Mouse (Mus musculus): ENCODE measurements around the gene Mrtfa. TPM values are rescaled to one million over a fixed set of nuclear protein-coding genes. Genes with fewer than 3 reads are reported as not detected.

Mrtfa gene
- polyA plus RNA-seq, 1 experiment = 18.4 TPM

- H3K9ac ChIP-seq (ENCODE audit: low read depth, poor library complexity, severe bottlenecking) = no peak overlapping the region
- H3K4me3 ChIP-seq (ENCODE audit: low read depth, low read length) = no peak overlapping the region
- H3K9me3 ChIP-seq (replicated peaks; ENCODE audit: control insufficient read depth, insufficient read depth, low read length, poor library complexity, severe bottlenecking) = no peaks in the 10 kb centered on the region
- H3K4me1 ChIP-seq (ENCODE audit: control insufficient read depth, insufficient read depth, low read length) = no peaks in the 10 kb centered on the region
- no peaks in the 10 kb centered on the region for H3K27me3 ChIP-seq (ENCODE audit: control insufficient read depth, insufficient read depth, low read length, poor library complexity, severe bottlenecking)
- H3K27ac ChIP-seq (ENCODE audit: insufficient read depth, low read length) = no peak overlapping the region
- TF ChIP-seq EP300 (IDR thresholded peaks at IDR 0.05; ENCODE audit: insufficient read depth, low read depth, low read length) (no peak), POLR2A (IDR thresholded peaks at IDR 0.05; ENCODE audit: insufficient read depth, low read length) (no peak), CTCF (IDR thresholded peaks at IDR 0.05; ENCODE audit: low read depth, low read length) (no peak)
- H3K36me3 ChIP-seq (ENCODE audit: control insufficient read depth, insufficient read depth, low read length, poor library complexity, severe bottlenecking) = no peaks in the 10 kb centered on the region
Observed at GRCm38 (mm10) chr15:81172259-81172658, 18.3 kb downstream of the Mrtfa start.

- Histone ChIP-seq H3K27ac (ENCODE audit: insufficient read depth, low read length) (no peak overlapping the region), H3K27me3 (ENCODE audit: control insufficient read depth, insufficient read depth, low read length, poor library complexity, severe bottlenecking) (no peaks in the 10 kb centered on the region), H3K36me3 (ENCODE audit: control insufficient read depth, insufficient read depth, low read length, poor library complexity, severe bottlenecking) (no peaks in the 10 kb centered on the region), H3K9ac (ENCODE audit: low read depth, poor library complexity, severe bottlenecking) (no peak overlapping the region), H3K4me3 (ENCODE audit: low read depth, low read length) (no peak overlapping the region), H3K4me1 (ENCODE audit: control insufficient read depth, insufficient read depth, low read length) (no peaks in the 10 kb centered on the region), H3K9me3 (replicated peaks; ENCODE audit: control insufficient read depth, insufficient read depth, low read length, poor library complexity, severe bottlenecking) (no peaks in the 10 kb centered on the region)
- no peak for TF ChIP-seq CTCF (IDR thresholded peaks at IDR 0.05; ENCODE audit: low read depth, low read length)
- TF ChIP-seq EP300 (IDR thresholded peaks at IDR 0.05; ENCODE audit: insufficient read depth, low read depth, low read length) = no peak
- no peak for TF ChIP-seq POLR2A (IDR thresholded peaks at IDR 0.05; ENCODE audit: insufficient read depth, low read length)
Observed at GRCm38 (mm10) chr15:81168735-81169134, 21.8 kb downstream of the Mrtfa start.

GRCm38 (mm10) chr15:81167831-81168230, 22.7 kb downstream of the Mrtfa start:
- H3K36me3 ChIP-seq (ENCODE audit: control insufficient read depth, insufficient read depth, low read length, poor library complexity, severe bottlenecking) = no peaks in the 10 kb centered on the region
- H3K27me3 ChIP-seq (ENCODE audit: control insufficient read depth, insufficient read depth, low read length, poor library complexity, severe bottlenecking) = no peaks in the 10 kb centered on the region
- H3K9ac ChIP-seq (ENCODE audit: low read depth, poor library complexity, severe bottlenecking) = no peak overlapping the region
- H3K4me1 ChIP-seq (ENCODE audit: control insufficient read depth, insufficient read depth, low read length) = no peaks in the 10 kb centered on the region
- H3K4me3 ChIP-seq (ENCODE audit: low read depth, low read length) = no peak overlapping the region
- H3K9me3 ChIP-seq (replicated peaks; ENCODE audit: control insufficient read depth, insufficient read depth, low read length, poor library complexity, severe bottlenecking) = no peaks in the 10 kb centered on the region
- H3K27ac ChIP-seq (ENCODE audit: insufficient read depth, low read length) = no peak overlapping the region
- no peak for TF ChIP-seq EP300 (IDR thresholded peaks at IDR 0.05; ENCODE audit: insufficient read depth, low read depth, low read length)
- no peak for TF ChIP-seq CTCF (IDR thresholded peaks at IDR 0.05; ENCODE audit: low read depth, low read length)
- TF ChIP-seq POLR2A (IDR thresholded peaks at IDR 0.05; ENCODE audit: insufficient read depth, low read length) = no peak

- no peak overlapping the region for H3K4me3 ChIP-seq (ENCODE audit: low read depth, low read length)
- no peaks in the 10 kb centered on the region for H3K4me1 ChIP-seq (ENCODE audit: control insufficient read depth, insufficient read depth, low read length)
- H3K27me3 ChIP-seq (ENCODE audit: control insufficient read depth, insufficient read depth, low read length, poor library complexity, severe bottlenecking) = no peaks in the 10 kb centered on the region
- TF ChIP-seq POLR2A (IDR thresholded peaks at IDR 0.05; ENCODE audit: insufficient read depth, low read length) (no peak), CTCF (IDR thresholded peaks at IDR 0.05; ENCODE audit: low read depth, low read length) (no peak), EP300 (IDR thresholded peaks at IDR 0.05; ENCODE audit: insufficient read depth, low read depth, low read length) (no peak)
- no peak overlapping the region for H3K27ac ChIP-seq (ENCODE audit: insufficient read depth, low read length)
- no peak overlapping the region for H3K9ac ChIP-seq (ENCODE audit: low read depth, poor library complexity, severe bottlenecking)
- H3K36me3 ChIP-seq (ENCODE audit: control insufficient read depth, insufficient read depth, low read length, poor library complexity, severe bottlenecking) = no peaks in the 10 kb centered on the region
- H3K9me3 ChIP-seq (replicated peaks; ENCODE audit: control insufficient read depth, insufficient read depth, low read length, poor library complexity, severe bottlenecking) = no peaks in the 10 kb centered on the region
Observed at GRCm38 (mm10) chr15:81166291-81166690, 24.3 kb downstream of the Mrtfa start.

- no peaks in the 10 kb centered on the region for H3K9me3 ChIP-seq (replicated peaks; ENCODE audit: control insufficient read depth, insufficient read depth, low read length, poor library complexity, severe bottlenecking)
- H3K9ac ChIP-seq (ENCODE audit: low read depth, poor library complexity, severe bottlenecking) = no peak overlapping the region
- TF ChIP-seq CTCF (IDR thresholded peaks at IDR 0.05; ENCODE audit: low read depth, low read length) = no peak
- TF ChIP-seq EP300 (IDR thresholded peaks at IDR 0.05; ENCODE audit: insufficient read depth, low read depth, low read length) = no peak
- no peak for TF ChIP-seq POLR2A (IDR thresholded peaks at IDR 0.05; ENCODE audit: insufficient read depth, low read length)
- no peaks in the 10 kb centered on the region for H3K27me3 ChIP-seq (ENCODE audit: control insufficient read depth, insufficient read depth, low read length, poor library complexity, severe bottlenecking)
- H3K27ac ChIP-seq (ENCODE audit: insufficient read depth, low read length) = no peak overlapping the region
- H3K4me1 ChIP-seq (ENCODE audit: control insufficient read depth, insufficient read depth, low read length) = no peaks in the 10 kb centered on the region
- no peaks in the 10 kb centered on the region for H3K36me3 ChIP-seq (ENCODE audit: control insufficient read depth, insufficient read depth, low read length, poor library complexity, severe bottlenecking)
- H3K4me3 ChIP-seq (ENCODE audit: low read depth, low read length) = no peak overlapping the region
Observed at GRCm38 (mm10) chr15:81164560-81165310, 25.8 kb downstream of the Mrtfa start.

- H3K9me3 ChIP-seq (replicated peaks; ENCODE audit: control insufficient read depth, insufficient read depth, low read length, poor library complexity, severe bottlenecking) = no peaks in the 10 kb centered on the region
- no peaks in the 10 kb centered on the region for H3K27me3 ChIP-seq (ENCODE audit: control insufficient read depth, insufficient read depth, low read length, poor library complexity, severe bottlenecking)
- no peaks in the 10 kb centered on the region for H3K4me1 ChIP-seq (ENCODE audit: control insufficient read depth, insufficient read depth, low read length)
- no peaks in the 10 kb centered on the region for H3K36me3 ChIP-seq (ENCODE audit: control insufficient read depth, insufficient read depth, low read length, poor library complexity, severe bottlenecking)
- no peak overlapping the region for H3K4me3 ChIP-seq (ENCODE audit: low read depth, low read length)
- no peak for TF ChIP-seq EP300 (IDR thresholded peaks at IDR 0.05; ENCODE audit: insufficient read depth, low read depth, low read length)
- no peak for TF ChIP-seq CTCF (IDR thresholded peaks at IDR 0.05; ENCODE audit: low read depth, low read length)
- no peak for TF ChIP-seq POLR2A (IDR thresholded peaks at IDR 0.05; ENCODE audit: insufficient read depth, low read length)
- no peak overlapping the region for H3K9ac ChIP-seq (ENCODE audit: low read depth, poor library complexity, severe bottlenecking)
- no peak overlapping the region for H3K27ac ChIP-seq (ENCODE audit: insufficient read depth, low read length)
Observed at GRCm38 (mm10) chr15:81161571-81161970, 29.0 kb downstream of the Mrtfa start.

Data from ES-Bruce4 (cell line).